Mouse (Mus musculus) liver, embryonic 12.5 days (tissue): ENCODE results near the gene Gm3739. TPM values are rescaled to one million over a fixed set of nuclear protein-coding genes. Genes with fewer than 3 reads are reported as not detected.
"Not testable (repeated sequence)": the region's sequence is repeated elsewhere in the genome, so short reads cannot be mapped to it uniquely, and the experiment has no call there.

Experiments
- ATAC-seq: fragments of 200-750 bp; cut with Nextera tagmentation; 2 replicates; pipeline ENCODE4 v1.8.0; 2017; ENCODE audit warnings: moderate number of reproducible peaks, mild to moderate bottlenecking, moderate library complexity
- H3K27ac ChIP-seq: fragments of 300-500 bp; sonication (generic); 2 replicates; pipeline ENCODE4 v1.5.1; 2016; ENCODE audit warnings: mild to moderate bottlenecking
- H3K27me3 ChIP-seq: fragments of 300-500 bp; sonication (generic); replicated peaks from 2 replicates; pipeline ENCODE4 v1.6.1; 2016; ENCODE audit warnings: mild to moderate bottlenecking, moderate library complexity
- H3K36me3 ChIP-seq: fragments of 300-500 bp; sonication (generic); 2 replicates; pipeline ENCODE4 v1.6.1; 2016; ENCODE audit warnings: mild to moderate bottlenecking, moderate library complexity
- H3K4me1 ChIP-seq: fragments of 300-500 bp; sonication (generic); 2 replicates; pipeline ENCODE4 v1.6.1; 2016
- H3K4me2 ChIP-seq: fragments of 300-500 bp; sonication (generic); 2 replicates; pipeline ENCODE4 v1.6.1; 2016; ENCODE audit warnings: mild to moderate bottlenecking, moderate library complexity
- H3K4me3 ChIP-seq: fragments of 300-500 bp; sonication (generic); 2 replicates; pipeline ENCODE4 v1.5.1; 2016; ENCODE audit warnings: mild to moderate bottlenecking, moderate library complexity
- H3K9ac ChIP-seq: fragments of 300-500 bp; sonication (generic); 2 replicates; pipeline ENCODE4 v1.6.1; 2016; ENCODE audit warnings: mild to moderate bottlenecking, moderate library complexity
- H3K9me3 ChIP-seq: fragments of 300-500 bp; sonication (generic); replicated peaks from 2 replicates; pipeline ENCODE4 v1.6.1; 2016; ENCODE audit warnings: mild to moderate bottlenecking, moderate library complexity
- WGBS: fragments of 180-500 bp; shearing (Covaris S2); methylation state at CpG from one replicate; pipeline ENCODE4 v1.1.7; 2016; ENCODE audit not compliant: insufficient replicate concordance; 5-methylcytosine and 5-hydroxymethylcytosine counted together
- polyA plus RNA-seq: library from polyadenylated mRNA; unstranded; fragments of >200 nt; fragmentation: Nextera tagmentation; extraction: Ambion mirVana; gene quantifications from 2 replicates; pipeline ENCODE4 v1.2.1, GENCODE M21; 2016

Gene Gm3739
- polyA plus RNA-seq, result 0.12 TPM in 1 of 2 replicates, not detected in the other

- not testable (repeated sequence) for H3K9ac ChIP-seq, ATAC-seq, H3K4me1 ChIP-seq, H3K27me3 ChIP-seq, H3K36me3 ChIP-seq, H3K9me3 ChIP-seq, H3K27ac ChIP-seq
- peak within 1 kb of the TSS; percentile 31 for H3K4me3 ChIP-seq
- peak within 1 kb of the TSS; percentile 58 for H3K4me2 ChIP-seq
- WGBS, result 2% methylated on average over 11 of the region's 35 CpGs
Observed at GRCm38 (mm10) chr14:7314661-7315060, at the start of gene Gm3739. TSS of gene Gm3739 (minus strand) at chr14:7315049.

GRCm38 (mm10) chr14:7332295-7332694, 17.4 kb upstream of the Gm3739 start, which contains the start of gene Gm5797:
TSS of gene Gm5797 (minus strand) at chr14:7332395.
- not testable (repeated sequence) for ATAC-seq, H3K36me3 ChIP-seq, H3K4me3 ChIP-seq, H3K4me1 ChIP-seq, H3K27ac ChIP-seq, H3K9ac ChIP-seq, H3K27me3 ChIP-seq, H3K4me2 ChIP-seq, H3K9me3 ChIP-seq
- WGBS, result no CpG with 5 or more reads among the region's 1 CpGs

DNA sequence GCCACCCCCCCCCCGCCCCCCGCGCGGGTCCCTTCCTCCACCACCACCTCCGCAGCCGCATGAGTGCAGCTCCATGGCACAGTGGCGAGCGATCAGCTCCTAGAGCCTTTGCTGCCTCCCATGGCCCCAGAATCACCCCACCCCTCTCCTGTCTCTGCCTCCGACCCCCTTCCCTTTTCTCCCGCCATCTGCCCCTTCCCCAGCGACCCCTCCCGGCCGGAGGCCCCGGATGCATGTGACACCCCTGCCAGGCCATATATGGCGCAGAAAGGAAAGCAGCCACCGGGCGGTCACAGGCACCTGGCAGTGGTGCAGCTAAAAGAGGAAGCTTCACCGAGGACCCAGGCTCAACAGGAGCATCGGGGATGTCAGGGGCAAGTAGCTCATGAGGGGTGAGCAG, 244 bp upstream of the Gm3739 start:
- peak overlapping the region; percentile 58 for H3K4me2 ChIP-seq
- H3K36me3 ChIP-seq, H3K27me3 ChIP-seq, H3K9me3 ChIP-seq, ATAC-seq, H3K4me1 ChIP-seq, H3K9ac ChIP-seq, H3K27ac ChIP-seq: not testable (repeated sequence)
- H3K4me3 ChIP-seq, result peak overlapping the region; percentile 31
- under 1% methylated on average over 16 of the region's 19 CpGs for WGBS

DNA sequence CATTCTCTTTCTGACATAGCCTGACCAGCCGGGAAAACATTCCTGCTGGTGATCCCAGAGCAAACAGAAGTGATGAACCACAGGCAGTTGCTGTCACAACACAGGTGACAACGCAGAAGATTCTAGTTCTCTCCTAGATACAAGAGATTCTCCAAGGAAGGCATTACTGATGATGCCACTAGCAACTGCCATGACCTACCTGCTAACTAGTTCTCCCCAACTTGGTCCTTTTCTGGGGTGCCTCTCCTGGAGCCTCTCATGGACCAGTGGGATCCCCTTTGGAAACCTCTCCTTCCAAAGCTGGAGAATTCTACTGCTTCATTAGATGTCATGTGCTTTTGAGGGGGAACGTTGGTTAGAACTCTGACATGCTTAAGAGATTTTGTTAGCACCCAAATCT, 50.2 kb downstream of the Gm3739 start, which contains the start of gene Gm3727:
Gm3727 (minus strand) TSS at position 101 of the 400 bp plus-strand sequence.
- not testable (repeated sequence) for ATAC-seq, H3K27ac ChIP-seq
- 38% methylated on average over 3 of the region's 3 CpGs for WGBS

More for the DNA sequence above, 50.2 kb downstream of the Gm3739 start, which contains the start of gene Gm3727:
- not testable (repeated sequence) for H3K4me1 ChIP-seq, H3K4me3 ChIP-seq, H3K9me3 ChIP-seq, H3K9ac ChIP-seq, H3K36me3 ChIP-seq, H3K4me2 ChIP-seq, H3K27me3 ChIP-seq

Other genes with a start within 250 kb of the Gm3739 start
- 0.07 TPM in 1 of 2 replicates, not detected in the other for gene Gm3696, start 214.4 kb downstream of the Gm3739 start, polyA plus RNA-seq
- not detected in 2 replicates for gene Gm6676, start 189.6 kb downstream of the Gm3739 start, polyA plus RNA-seq
- gene Gm3512, start 140.5 kb downstream of the Gm3739 start, polyA plus RNA-seq, result 0.36 and 0.43 TPM in 2 replicates
- not detected in 2 replicates for gene Gm16434, start 120.5 kb downstream of the Gm3739 start, polyA plus RNA-seq
- gene Gm3727, start 50.3 kb downstream of the Gm3739 start, polyA plus RNA-seq, result not detected in 2 replicates
- not detected in 2 replicates for gene Gm5797, start 17.3 kb upstream of the Gm3739 start, polyA plus RNA-seq
- gene Gm8374, start 50.1 kb upstream of the Gm3739 start, polyA plus RNA-seq, result not detected in 2 replicates
- not detected in 2 replicates for gene Gm3755, start 135.9 kb upstream of the Gm3739 start, polyA plus RNA-seq
- not detected in 2 replicates for gene Gm3752, start 168.7 kb upstream of the Gm3739 start, polyA plus RNA-seq